Mouse (Mus musculus) midbrain, postnatal 0 days (tissue): ENCODE data around the gene Gm10234. TPM values are rescaled to one million over a fixed set of nuclear protein-coding genes. Genes with fewer than 3 reads are reported as not detected.

ENCODE experiments used
- ATAC-seq: fragments of 200-750 bp; cut with Nextera tagmentation; 2 replicates; pipeline ENCODE4 v1.8.0; 2017; ENCODE audit warnings: moderate number of reproducible peaks, mild to moderate bottlenecking, moderate TSS enrichment, moderate library complexity; ENCODE audit not compliant: low FRiP score
- DNase-seq: peaks from one replicate; pipeline ENCODE4 v3.0.0-alpha.2; 2015; ENCODE audit warnings: low spot score
- H3K27ac ChIP-seq: fragments of 300-500 bp; sonication (generic); 2 replicates; pipeline ENCODE4 v1.5.1; 2014; ENCODE audit warnings: low read depth, mild to moderate bottlenecking, low read length, mixed read lengths
- H3K27me3 ChIP-seq: fragments of 300-500 bp; sonication (generic); 2 replicates; pipeline ENCODE4 v1.6.1; 2014; ENCODE audit warnings: low read length, control low read depth, mixed read lengths; ENCODE audit not compliant: insufficient read depth
- H3K36me3 ChIP-seq: fragments of 300-500 bp; sonication (generic); 2 replicates; pipeline ENCODE4 v1.6.1; 2014; ENCODE audit warnings: low read length, control low read depth, mixed read lengths; ENCODE audit not compliant: insufficient read depth
- H3K4me1 ChIP-seq: fragments of 300-500 bp; sonication (generic); 2 replicates; pipeline ENCODE4 v1.6.1; 2014; ENCODE audit warnings: mild to moderate bottlenecking, control low read depth, antibody characterized with exemption, low read length, mixed read lengths; ENCODE audit not compliant: insufficient read depth
- H3K4me2 ChIP-seq: fragments of 300-500 bp; sonication (generic); 2 replicates; pipeline ENCODE4 v1.6.1; 2014; ENCODE audit warnings: low read depth, mild to moderate bottlenecking, low read length, mixed read lengths; ENCODE audit not compliant: poor library complexity, severe bottlenecking
- H3K4me3 ChIP-seq: fragments of 300-500 bp; sonication (generic); 2 replicates; pipeline ENCODE4 v1.5.1; 2014; ENCODE audit warnings: low read depth, mild to moderate bottlenecking, low read length, moderate library complexity
- H3K9ac ChIP-seq: fragments of 300-500 bp; sonication (generic); replicated peaks from 2 replicates; pipeline ENCODE4 v1.6.1; 2014; ENCODE audit warnings: mild to moderate bottlenecking, low read length, moderate library complexity, mixed read lengths; ENCODE audit not compliant: poor library complexity, severe bottlenecking
- H3K9me3 ChIP-seq: fragments of 300-500 bp; sonication (generic); 2 replicates; pipeline ENCODE4 v1.6.1; 2016; ENCODE audit warnings: low read length, control low read depth
- CTCF ChIP-seq: IDR thresholded peaks from 2 replicates; pipeline ENCODE4 v1.5.1; 2016; ENCODE audit warnings: antibody characterized with exemption, mild to moderate bottlenecking
- WGBS: fragments of 180-500 bp; shearing (Covaris S2); extraction: QIAGEN DNeasy Blood & Tissue Kit; methylation state at CpG from one replicate; pipeline ENCODE4 v1.1.7; 2014; 5-methylcytosine and 5-hydroxymethylcytosine counted together
- polyA plus RNA-seq: library from polyadenylated mRNA; unstranded; fragments of >200 nt; fragmentation: Nextera tagmentation; extraction: Ambion mirVana; gene quantifications from 2 replicates; pipeline ENCODE4 v1.2.1, GENCODE M21; 2015
- total RNA-seq: library from RNA; depleted of rRNA; stranded (reverse); fragments of >200 nt; gene quantifications from 2 replicates; pipeline ENCODE4 v1.2.3, GENCODE M21; 2014; rRNA removed

Gene Gm10234
- total and polyA plus RNA-seq, 2 experiments from 2014 or later, result not detected

DNA sequence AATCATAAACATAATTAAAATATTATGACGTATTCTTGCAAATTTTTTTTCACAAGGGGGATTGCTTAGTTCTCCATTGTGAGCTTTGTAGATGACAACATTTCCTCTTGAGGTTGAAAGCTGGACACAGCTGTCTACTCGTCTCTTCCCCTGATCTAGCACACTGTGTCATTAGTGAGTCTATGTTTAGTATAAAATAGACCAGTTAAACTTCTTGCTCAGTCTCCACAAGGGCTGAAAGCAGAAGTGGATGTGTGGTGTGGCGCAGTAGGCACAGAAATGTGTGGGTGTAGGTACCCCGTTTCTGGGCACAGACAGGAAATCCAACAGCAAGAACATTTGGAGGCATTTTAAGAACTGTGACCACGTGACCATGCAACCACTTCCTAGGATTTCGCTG, 12.9 kb downstream of the Gm10234 start:
- no peak for DNase-seq
- TF ChIP-seq CTCF, result no peak
- Histone ChIP-seq H3K4me3 (no peak overlapping the region), H3K4me1 (no peaks in the 10 kb centered on the region), H3K27ac (no peak overlapping the region), H3K27me3 (no peaks in the 10 kb centered on the region), H3K4me2 (no peak overlapping the region), H3K36me3 (no peaks in the 10 kb centered on the region), H3K9ac (no peak overlapping the region), H3K9me3 (no peaks in the 10 kb centered on the region)
- WGBS, result 93% methylated on average over 6 of the region's 6 CpGs
- ATAC-seq, result no peak

DNA sequence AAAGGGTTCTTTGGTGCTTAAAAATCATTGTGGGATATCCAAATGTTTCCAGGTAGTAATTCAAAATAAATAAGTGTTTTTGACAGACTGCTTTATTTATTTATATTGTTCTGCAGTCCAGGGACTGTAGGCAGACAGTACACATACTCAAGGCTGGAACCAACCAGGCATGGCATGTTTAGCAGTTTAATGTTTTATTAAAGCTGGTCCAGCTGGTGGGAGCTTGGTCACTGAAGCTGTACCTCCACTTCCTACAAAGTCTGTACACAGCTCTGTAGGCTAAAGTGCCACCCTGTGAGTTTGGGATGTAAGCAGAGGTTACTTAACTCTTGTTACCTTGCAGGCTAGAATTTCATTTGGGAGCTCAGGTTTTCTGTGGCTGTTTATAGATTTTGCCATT, 27.5 kb downstream of the Gm10234 start:
- H3K9ac ChIP-seq, result no peak overlapping the region
- H3K27ac ChIP-seq, result no peak overlapping the region
- H3K4me3 ChIP-seq, result no peak overlapping the region
- no peaks in the 10 kb centered on the region for H3K27me3 ChIP-seq
- H3K36me3 ChIP-seq, result no peaks in the 10 kb centered on the region
- H3K4me2 ChIP-seq, result no peak overlapping the region
- no peaks in the 10 kb centered on the region for H3K9me3 ChIP-seq
- TF ChIP-seq CTCF, result no peak
- no peak for ATAC-seq
- H3K4me1 ChIP-seq, result no peaks in the 10 kb centered on the region
- no peak for DNase-seq

DNA sequence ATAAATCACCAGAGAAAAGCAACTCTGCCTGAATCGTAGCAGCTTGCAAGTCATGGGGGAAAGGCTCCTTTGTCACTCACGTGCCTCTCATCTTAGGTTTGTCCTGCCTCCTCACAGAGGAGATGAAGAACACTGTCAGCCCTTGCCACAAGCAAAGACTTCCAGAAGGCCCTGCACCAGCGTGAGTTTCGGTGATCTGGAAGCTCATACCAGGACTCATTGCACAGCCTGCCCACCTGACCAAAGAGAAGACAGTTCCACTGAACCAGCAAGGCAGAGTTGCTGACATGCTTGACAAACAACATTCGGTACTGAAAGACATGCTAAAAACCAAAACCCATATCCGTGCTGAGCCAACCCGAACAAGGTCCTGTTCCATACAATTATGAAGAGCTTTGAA, 31.1 kb downstream of the Gm10234 start:
- H3K9me3 ChIP-seq, result no peaks in the 10 kb centered on the region
- WGBS, result 90% methylated on average over 7 of the region's 7 CpGs
- no peak overlapping the region for H3K27ac ChIP-seq
- no peaks in the 10 kb centered on the region for H3K4me1 ChIP-seq
- H3K9ac ChIP-seq, result no peak overlapping the region
- no peak for DNase-seq
- H3K4me3 ChIP-seq, result no peak overlapping the region
- TF ChIP-seq CTCF, result no peak
- no peak overlapping the region for H3K4me2 ChIP-seq
- no peaks in the 10 kb centered on the region for H3K36me3 ChIP-seq
- H3K27me3 ChIP-seq, result no peaks in the 10 kb centered on the region
- no peak for ATAC-seq

DNA sequence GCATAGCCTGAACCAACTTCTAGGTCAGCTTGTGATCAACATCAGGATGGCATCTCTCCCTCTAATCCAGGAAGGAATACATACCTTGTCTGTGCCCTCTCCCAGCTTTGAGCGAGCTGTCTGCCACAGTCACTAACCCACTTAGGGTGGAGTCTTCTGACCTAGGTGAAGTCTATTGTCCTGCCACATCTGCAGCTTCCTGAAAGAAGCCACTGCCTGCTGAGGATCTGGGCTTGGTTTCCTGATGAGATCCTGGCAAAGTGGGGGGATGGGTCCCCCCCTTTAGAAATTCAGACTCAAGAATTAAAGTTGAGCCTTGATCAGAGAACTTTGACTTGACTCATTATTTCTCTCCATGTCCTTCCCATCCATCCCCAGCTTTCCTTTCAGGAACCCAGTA, 32.0 kb downstream of the Gm10234 start:
- ATAC-seq, result no peak
- WGBS, result 83% methylated on average over 1 of the region's 1 CpGs
- H3K4me2 ChIP-seq, result no peak overlapping the region
- H3K36me3 ChIP-seq, result no peaks in the 10 kb centered on the region
- no peaks in the 10 kb centered on the region for H3K9me3 ChIP-seq
- H3K9ac ChIP-seq, result no peak overlapping the region
- no peak overlapping the region for H3K27ac ChIP-seq
- no peaks in the 10 kb centered on the region for H3K27me3 ChIP-seq
- H3K4me3 ChIP-seq, result no peak overlapping the region
- no peak for DNase-seq
- no peaks in the 10 kb centered on the region for H3K4me1 ChIP-seq
- no peak for TF ChIP-seq CTCF

DNA sequence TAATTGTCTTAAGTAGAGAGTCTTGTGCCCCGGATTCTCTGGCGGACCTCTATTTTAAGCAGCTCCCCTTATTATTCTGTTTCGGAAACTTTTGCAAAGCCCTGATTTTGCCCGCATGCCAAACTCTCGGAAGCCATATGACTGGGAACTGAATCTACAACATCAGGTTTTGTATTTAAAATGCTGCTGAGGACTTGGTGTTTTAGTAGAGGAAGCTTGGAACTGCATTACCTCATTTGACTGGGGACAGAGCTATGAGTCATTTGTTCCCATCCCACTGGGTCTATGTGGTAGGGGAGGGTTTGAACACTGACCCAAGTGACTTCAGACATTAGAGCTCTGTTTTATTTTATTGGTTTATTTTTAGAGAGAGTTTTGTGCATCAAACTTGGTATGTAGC, 38.2 kb downstream of the Gm10234 start:
- Histone ChIP-seq H3K36me3 (no peaks in the 10 kb centered on the region), H3K9ac (no peak overlapping the region), H3K4me1 (no peaks in the 10 kb centered on the region), H3K4me3 (no peak overlapping the region), H3K27ac (no peak overlapping the region), H3K4me2 (no peak overlapping the region), H3K27me3 (no peaks in the 10 kb centered on the region), H3K9me3 (no peaks in the 10 kb centered on the region)
- no peak for TF ChIP-seq CTCF
- ATAC-seq (no peak), DNase-seq (no peak)
- 83% methylated on average over 5 of the region's 5 CpGs for WGBS

DNA sequence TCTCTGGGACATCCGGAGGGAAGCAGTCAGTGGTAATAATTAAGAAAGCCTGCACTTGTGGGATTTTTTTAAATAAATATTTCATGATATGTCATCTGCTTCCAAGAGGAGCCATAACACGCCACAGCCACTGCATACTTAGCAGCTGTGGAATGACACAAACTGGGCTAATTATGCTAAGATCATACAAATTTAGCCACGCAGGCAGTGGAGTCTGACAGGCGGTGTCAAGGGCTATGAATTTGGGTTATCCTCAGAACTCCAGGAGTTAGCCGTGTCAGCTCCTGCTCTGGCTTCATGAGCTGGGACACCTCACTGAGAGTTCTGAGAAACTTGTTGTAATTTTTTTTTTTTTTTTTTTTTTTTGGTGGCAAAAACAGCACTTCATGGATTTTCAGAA, 40.8 kb downstream of the Gm10234 start:
- Histone ChIP-seq H3K27me3 (no peaks in the 10 kb centered on the region), H3K4me3 (no peak overlapping the region), H3K36me3 (no peaks in the 10 kb centered on the region), H3K4me1 (no peaks in the 10 kb centered on the region), H3K9me3 (no peaks in the 10 kb centered on the region), H3K9ac (no peak overlapping the region), H3K4me2 (no peak overlapping the region), H3K27ac (no peak overlapping the region)
- DNase-seq (no peak), ATAC-seq (no peak)
- WGBS, result 56% methylated on average over 5 of the region's 5 CpGs
- no peak for TF ChIP-seq CTCF

DNA sequence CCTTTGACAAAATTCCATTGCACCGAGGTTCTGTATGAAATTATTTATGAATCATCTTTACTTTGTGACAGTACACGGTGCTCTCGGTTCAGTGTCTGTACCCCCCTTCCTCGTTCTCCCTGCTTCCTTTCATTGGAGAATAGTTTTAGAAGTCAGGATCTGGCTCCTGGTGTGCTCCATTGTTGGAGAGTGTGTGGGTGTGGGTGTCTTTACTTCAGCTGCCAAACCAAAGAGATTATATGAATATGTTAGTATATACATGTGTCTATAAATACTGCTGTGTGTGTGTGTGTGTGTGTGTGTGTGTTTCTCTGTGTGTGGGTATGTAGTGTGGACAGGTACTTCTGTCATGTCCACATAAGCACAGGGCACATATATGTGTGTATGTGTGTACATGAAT, 49.9 kb downstream of the Gm10234 start:
- Histone ChIP-seq H3K4me1 (no peaks in the 10 kb centered on the region), H3K4me2 (no peak overlapping the region), H3K9ac (no peak overlapping the region), H3K4me3 (no peak overlapping the region), H3K9me3 (no peaks in the 10 kb centered on the region), H3K27me3 (no peaks in the 10 kb centered on the region), H3K36me3 (no peaks in the 10 kb centered on the region), H3K27ac (no peak overlapping the region)
- 64% methylated on average over 4 of the region's 4 CpGs for WGBS
- no peak for TF ChIP-seq CTCF
- ATAC-seq, result no peak
- no peak for DNase-seq

Other genes starting within 250 kb of the Gm10234 start
- 3.7 and 6.0 TPM in 2 replicates for gene Kbtbd8, start 204.9 kb upstream of the Gm10234 start, total RNA-seq
- 1.0 and 1.5 TPM in 2 replicates for gene Kbtbd8, start 204.9 kb upstream of the Gm10234 start, polyA plus RNA-seq